Mouse (Mus musculus) hindlimb bud, embryonic 11.5 days (tissue): ENCODE data around the gene Gm21304.
"Not testable (repeated sequence)": the region's sequence is repeated elsewhere in the genome, so short reads cannot be mapped to it uniquely, and the experiment has no call there.

Experiments
- DNase-seq: peaks from one replicate; pipeline ENCODE4 v3.0.0-alpha.2; 2012; ENCODE audit warnings: low read depth, low spot score; ENCODE audit errors: extremely low spot score

Gm21304 gene

DNA sequence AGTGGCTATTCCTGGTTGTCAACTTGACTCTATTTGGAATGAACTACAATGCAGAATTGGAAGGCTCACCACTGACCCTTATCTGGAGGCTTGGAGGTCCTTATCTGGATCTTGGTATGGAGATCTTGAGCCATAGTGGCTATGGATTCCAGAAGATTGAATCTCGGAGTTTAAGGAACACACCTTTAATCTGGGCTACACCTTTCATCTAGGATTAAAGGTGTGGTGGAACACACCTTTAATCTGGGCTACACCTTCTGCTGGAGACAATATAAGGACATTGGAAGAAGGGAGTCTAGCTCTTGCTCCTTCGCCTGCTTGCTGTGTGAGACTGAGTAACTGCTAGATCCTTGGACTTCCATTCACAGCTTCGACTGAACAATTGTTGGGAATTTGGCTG, at the start of gene Gm21304:
TSS of gene Gm21304 (plus strand) at position 301 of the 400 bp plus-strand sequence.
- not testable (repeated sequence) for DNase-seq

DNA sequence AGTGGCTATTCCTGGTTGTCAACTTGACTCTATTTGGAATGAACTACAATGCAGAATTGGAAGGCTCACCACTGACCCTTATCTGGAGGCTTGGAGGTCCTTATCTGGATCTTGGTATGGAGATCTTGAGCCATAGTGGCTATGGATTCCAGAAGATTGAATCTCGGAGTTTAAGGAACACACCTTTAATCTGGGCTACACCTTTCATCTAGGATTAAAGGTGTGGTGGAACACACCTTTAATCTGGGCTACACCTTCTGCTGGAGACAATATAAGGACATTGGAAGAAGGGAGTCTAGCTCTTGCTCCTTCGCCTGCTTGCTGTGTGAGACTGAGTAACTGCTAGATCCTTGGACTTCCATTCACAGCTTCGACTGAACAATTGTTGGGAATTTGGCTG, 25.6 kb upstream of the Gm21304 start, which contains the start of gene Gm21293:
TSS of gene Gm21293 (plus strand) at position 301 of the 400 bp plus-strand sequence.
- DNase-seq: not testable (repeated sequence)

DNA sequence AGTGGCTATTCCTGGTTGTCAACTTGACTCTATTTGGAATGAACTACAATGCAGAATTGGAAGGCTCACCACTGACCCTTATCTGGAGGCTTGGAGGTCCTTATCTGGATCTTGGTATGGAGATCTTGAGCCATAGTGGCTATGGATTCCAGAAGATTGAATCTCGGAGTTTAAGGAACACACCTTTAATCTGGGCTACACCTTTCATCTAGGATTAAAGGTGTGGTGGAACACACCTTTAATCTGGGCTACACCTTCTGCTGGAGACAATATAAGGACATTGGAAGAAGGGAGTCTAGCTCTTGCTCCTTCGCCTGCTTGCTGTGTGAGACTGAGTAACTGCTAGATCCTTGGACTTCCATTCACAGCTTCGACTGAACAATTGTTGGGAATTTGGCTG, 17.1 kb upstream of the Gm21304 start, which contains the start of gene Gm6763:
TSS of gene Gm6763 (plus strand) at position 301 of the 400 bp plus-strand sequence.
- DNase-seq: not testable (repeated sequence)

DNA sequence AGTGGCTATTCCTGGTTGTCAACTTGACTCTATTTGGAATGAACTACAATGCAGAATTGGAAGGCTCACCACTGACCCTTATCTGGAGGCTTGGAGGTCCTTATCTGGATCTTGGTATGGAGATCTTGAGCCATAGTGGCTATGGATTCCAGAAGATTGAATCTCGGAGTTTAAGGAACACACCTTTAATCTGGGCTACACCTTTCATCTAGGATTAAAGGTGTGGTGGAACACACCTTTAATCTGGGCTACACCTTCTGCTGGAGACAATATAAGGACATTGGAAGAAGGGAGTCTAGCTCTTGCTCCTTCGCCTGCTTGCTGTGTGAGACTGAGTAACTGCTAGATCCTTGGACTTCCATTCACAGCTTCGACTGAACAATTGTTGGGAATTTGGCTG, 8.6 kb upstream of the Gm21304 start, which contains the start of gene Gm8764:
TSS of gene Gm8764 (plus strand) at position 301 of the 400 bp plus-strand sequence.
- DNase-seq: not testable (repeated sequence)

DNA sequence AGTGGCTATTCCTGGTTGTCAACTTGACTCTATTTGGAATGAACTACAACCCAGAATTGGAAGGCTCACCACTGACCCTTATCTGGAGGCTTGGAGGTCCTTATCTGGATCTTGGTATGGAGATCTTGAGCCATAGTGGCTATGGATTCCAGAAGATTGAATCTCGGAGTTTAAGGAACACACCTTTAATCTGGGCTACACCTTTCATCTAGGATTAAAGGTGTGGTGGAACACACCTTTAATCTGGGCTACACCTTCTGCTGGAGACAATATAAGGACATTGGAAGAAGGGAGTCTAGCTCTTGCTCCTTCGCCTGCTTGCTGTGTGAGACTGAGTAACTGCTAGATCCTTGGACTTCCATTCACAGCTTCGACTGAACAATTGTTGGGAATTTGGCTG, 8.4 kb downstream of the Gm21304 start, which contains the start of gene Gm21312:
TSS of gene Gm21312 (plus strand) at position 301 of the 400 bp plus-strand sequence.
- DNase-seq: not testable (repeated sequence)

DNA sequence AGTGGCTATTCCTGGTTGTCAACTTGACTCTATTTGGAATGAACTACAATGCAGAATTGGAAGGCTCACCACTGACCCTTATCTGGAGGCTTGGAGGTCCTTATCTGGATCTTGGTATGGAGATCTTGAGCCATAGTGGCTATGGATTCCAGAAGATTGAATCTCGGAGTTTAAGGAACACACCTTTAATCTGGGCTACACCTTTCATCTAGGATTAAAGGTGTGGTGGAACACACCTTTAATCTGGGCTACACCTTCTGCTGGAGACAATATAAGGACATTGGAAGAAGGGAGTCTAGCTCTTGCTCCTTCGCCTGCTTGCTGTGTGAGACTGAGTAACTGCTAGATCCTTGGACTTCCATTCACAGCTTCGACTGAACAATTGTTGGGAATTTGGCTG, 16.9 kb downstream of the Gm21304 start, which contains the start of gene Gm20765:
TSS of gene Gm20765 (plus strand) at position 301 of the 400 bp plus-strand sequence.
- DNase-seq: not testable (repeated sequence)

DNA sequence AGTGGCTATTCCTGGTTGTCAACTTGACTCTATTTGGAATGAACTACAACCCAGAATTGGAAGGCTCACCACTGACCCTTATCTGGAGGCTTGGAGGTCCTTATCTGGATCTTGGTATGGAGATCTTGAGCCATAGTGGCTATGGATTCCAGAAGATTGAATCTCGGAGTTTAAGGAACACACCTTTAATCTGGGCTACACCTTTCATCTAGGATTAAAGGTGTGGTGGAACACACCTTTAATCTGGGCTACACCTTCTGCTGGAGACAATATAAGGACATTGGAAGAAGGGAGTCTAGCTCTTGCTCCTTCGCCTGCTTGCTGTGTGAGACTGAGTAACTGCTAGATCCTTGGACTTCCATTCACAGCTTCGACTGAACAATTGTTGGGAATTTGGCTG, 25.4 kb downstream of the Gm21304 start, which contains the start of gene Gm4340:
TSS of gene Gm4340 (plus strand) at position 301 of the 400 bp plus-strand sequence.
- not testable (repeated sequence) for DNase-seq

DNA sequence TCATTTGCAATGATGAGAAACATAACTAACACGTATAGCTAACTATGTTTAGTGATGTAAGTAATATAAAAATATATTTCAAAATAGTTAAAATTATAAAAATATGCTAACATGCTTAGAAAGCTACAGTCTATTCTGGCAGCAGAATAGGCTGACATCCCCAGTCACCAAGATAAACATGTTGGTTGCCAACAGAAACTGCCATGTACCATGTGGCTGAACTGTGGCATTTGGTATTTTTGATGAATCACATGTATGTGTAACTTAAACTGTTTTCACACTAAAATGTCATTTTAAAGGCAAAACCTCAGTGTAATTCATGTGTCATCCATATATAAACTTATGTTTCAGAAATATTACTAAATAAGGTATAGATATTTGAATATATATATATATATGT, 41.3 kb downstream of the Gm21304 start:
- DNase-seq: no peak

DNA sequence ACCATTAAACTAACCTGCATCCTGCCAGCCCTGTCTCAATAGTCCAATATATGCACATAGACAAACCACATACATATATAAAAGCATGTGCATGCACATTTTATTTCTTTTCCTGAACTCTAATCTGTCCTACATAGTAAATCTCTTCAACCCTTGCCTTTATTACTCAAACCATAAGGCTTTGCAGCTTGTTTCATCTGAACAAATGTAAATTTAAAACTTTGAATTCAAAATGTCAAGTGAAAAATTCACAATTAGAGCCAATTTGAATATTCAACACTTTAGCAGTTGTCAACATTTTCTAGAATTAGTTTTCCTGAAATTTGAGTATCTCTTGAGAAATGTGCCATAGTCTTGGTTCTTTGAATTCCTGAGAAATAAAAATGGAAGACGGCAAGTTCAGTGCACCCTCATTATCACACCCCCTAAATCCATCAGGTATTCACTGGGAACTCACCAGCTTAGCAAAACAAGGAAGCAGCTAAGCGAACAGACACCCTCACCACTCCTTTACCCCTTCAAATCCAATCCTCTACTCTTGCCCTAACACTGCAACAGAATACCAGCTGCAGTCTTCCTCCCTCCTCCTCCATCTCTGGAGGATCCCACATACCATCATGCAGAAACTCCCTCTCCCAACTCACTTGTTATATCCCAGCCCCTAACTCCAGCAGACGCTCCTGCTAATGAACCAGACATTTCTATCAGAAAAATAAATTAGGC, 42.1 kb downstream of the Gm21304 start:
- DNase-seq: no peak

DNA sequence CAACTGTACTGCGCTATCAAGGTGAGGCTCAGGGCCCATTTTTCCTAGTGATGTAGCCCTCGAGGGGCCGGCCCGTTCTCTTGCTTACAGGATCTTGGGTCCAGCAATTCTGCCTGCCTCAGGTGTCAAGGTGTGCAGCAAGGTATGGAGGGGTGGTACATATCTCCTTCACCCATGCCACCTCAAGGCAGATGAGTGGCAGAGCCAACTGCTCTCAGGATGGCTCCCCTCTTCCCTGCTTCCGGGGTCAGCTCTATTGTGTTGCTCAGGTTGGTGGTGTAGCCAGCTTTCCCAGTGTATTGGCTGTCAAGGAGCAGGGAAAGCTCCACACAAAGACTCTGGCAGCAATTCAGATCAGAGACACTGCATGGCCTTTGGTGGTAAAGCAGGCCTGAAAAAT, 46.2 kb downstream of the Gm21304 start:
- no peak for DNase-seq
